Mouse (Mus musculus): ENCODE data around the gene Traf3. TPM values are rescaled to one million over a fixed set of nuclear protein-coding genes. Genes with fewer than 3 reads are reported as not detected.

The Traf3 gene
- 12.4 and 14.8 TPM in 2 replicates for total RNA-seq (2012; rRNA removed)

- in situ Hi-C loops (cut with MboI; ENCODE audit: low sequenced_read_pairs in 2 of 2, unreplicated experiment in 2 of 2): no loop called here
- no peaks in the 10 kb centered on the region for H3K9me3 ChIP-seq (ENCODE audit: control insufficient read depth, insufficient read depth, low read depth, low read length)
- peak within 1 kb of the TSS; percentile 88 to 89 for H3K4me3 ChIP-seq (ENCODE audit: insufficient read depth in 1 of 2, low read depth in 1 of 2, low read length in 2 of 2, poor library complexity in 1 of 2, severe bottlenecking in 1 of 2)
- TF ChIP-seq HCFC1 (IDR thresholded peaks at IDR 0.05; ENCODE audit: borderline replicate concordance, insufficient read depth, low read length): no peak
- no peak for TF ChIP-seq ZC3H11A (IDR thresholded peaks at IDR 0.05; ENCODE audit: borderline replicate concordance, low read depth, low read length)
- no peak for TF ChIP-seq ZNF384 (IDR thresholded peaks at IDR 0.05; ENCODE audit: low read depth, low read length)
- TF ChIP-seq MAFK (IDR thresholded peaks at IDR 0.05; ENCODE audit: insufficient read depth, low read depth, low read length): no peak
- no peak for TF ChIP-seq CHD2 (IDR thresholded peaks at IDR 0.05; ENCODE audit: low read depth, low read length)
- no peaks in the 10 kb centered on the region for H3K36me3 ChIP-seq (ENCODE audit: control insufficient read depth, insufficient read depth, low read length, poor library complexity, severe bottlenecking)
- DNase-seq (ENCODE audit: low read depth, low spot score): peak; percentile 59
- H3K9ac ChIP-seq (ENCODE audit: insufficient read depth, low read depth, low read length, poor library complexity, severe bottlenecking): peak within 1 kb of the TSS; percentile 83
- H3K27ac ChIP-seq (ENCODE audit: insufficient read depth, low read depth, low read length, poor library complexity, severe bottlenecking): no peak within 1 kb of the TSS
- H3K4me1 ChIP-seq (ENCODE audit: control insufficient read depth in 2 of 2, insufficient read depth in 2 of 2, low read length in 2 of 2, poor library complexity in 1 of 2): peaks cover 1 to 13% of the 10 kb centered on the region in 2 experiments; a peak in 1 of 4 replicates
These were observed at the start of gene Traf3 for GRCm38 (mm10) chr12:111165831-111166591. TSS of gene Traf3 (plus strand) at chr12:111166370.

- Histone ChIP-seq H3K4me3 (ENCODE audit: insufficient read depth in 1 of 2, low read depth in 1 of 2, low read length in 2 of 2, poor library complexity in 1 of 2, severe bottlenecking in 1 of 2) (no peak overlapping the region), H3K9me3 (ENCODE audit: control insufficient read depth, insufficient read depth, low read depth, low read length) (no peaks in the 10 kb centered on the region), H3K27ac (ENCODE audit: insufficient read depth, low read depth, low read length, poor library complexity, severe bottlenecking) (no peak overlapping the region), H3K4me1 (ENCODE audit: control insufficient read depth in 2 of 2, insufficient read depth in 2 of 2, low read length in 2 of 2, poor library complexity in 1 of 2) (no peaks in the 10 kb centered on the region), H3K36me3 (ENCODE audit: control insufficient read depth, insufficient read depth, low read length, poor library complexity, severe bottlenecking) (peaks cover 8% of the 10 kb centered on the region; the same call in 1 of the 2 replicates), H3K9ac (ENCODE audit: insufficient read depth, low read depth, low read length, poor library complexity, severe bottlenecking) (no peak overlapping the region)
- TF ChIP-seq CHD2 (IDR thresholded peaks at IDR 0.05; ENCODE audit: low read depth, low read length): no peak
- TF ChIP-seq ZC3H11A (IDR thresholded peaks at IDR 0.05; ENCODE audit: borderline replicate concordance, low read depth, low read length): no peak
- TF ChIP-seq MAFK (IDR thresholded peaks at IDR 0.05; ENCODE audit: insufficient read depth, low read depth, low read length): no peak
- TF ChIP-seq ZNF384 (IDR thresholded peaks at IDR 0.05; ENCODE audit: low read depth, low read length): no peak
- TF ChIP-seq HCFC1 (IDR thresholded peaks at IDR 0.05; ENCODE audit: borderline replicate concordance, insufficient read depth, low read length): no peak
- in situ Hi-C loops (cut with MboI; ENCODE audit: low sequenced_read_pairs in 2 of 2, unreplicated experiment in 2 of 2): no loop called here
- DNase-seq (ENCODE audit: low read depth, low spot score): no peak
These were observed 46.6 kb upstream of the Traf3 start for GRCm38 (mm10) chr12:111119506-111120085.

GRCm38 (mm10) chr12:111120976-111121645 is 45.1 kb upstream of the Traf3 start:
- TF ChIP-seq ZC3H11A (IDR thresholded peaks at IDR 0.05; ENCODE audit: borderline replicate concordance, low read depth, low read length): no peak
- no peak for TF ChIP-seq HCFC1 (IDR thresholded peaks at IDR 0.05; ENCODE audit: borderline replicate concordance, insufficient read depth, low read length)
- TF ChIP-seq MAFK (IDR thresholded peaks at IDR 0.05; ENCODE audit: insufficient read depth, low read depth, low read length): no peak
- TF ChIP-seq CHD2 (IDR thresholded peaks at IDR 0.05; ENCODE audit: low read depth, low read length): no peak
- TF ChIP-seq ZNF384 (IDR thresholded peaks at IDR 0.05; ENCODE audit: low read depth, low read length): no peak
- no peak for DNase-seq (ENCODE audit: low read depth, low spot score)
- Histone ChIP-seq H3K36me3 (ENCODE audit: control insufficient read depth, insufficient read depth, low read length, poor library complexity, severe bottlenecking) (peaks cover 8% of the 10 kb centered on the region; the same call in 1 of the 2 replicates), H3K9me3 (ENCODE audit: control insufficient read depth, insufficient read depth, low read depth, low read length) (no peaks in the 10 kb centered on the region), H3K9ac (ENCODE audit: insufficient read depth, low read depth, low read length, poor library complexity, severe bottlenecking) (no peak overlapping the region), H3K4me1 (ENCODE audit: control insufficient read depth in 2 of 2, insufficient read depth in 2 of 2, low read length in 2 of 2, poor library complexity in 1 of 2) (no peaks in the 10 kb centered on the region), H3K4me3 (ENCODE audit: insufficient read depth in 1 of 2, low read depth in 1 of 2, low read length in 2 of 2, poor library complexity in 1 of 2, severe bottlenecking in 1 of 2) (no peak overlapping the region), H3K27ac (ENCODE audit: insufficient read depth, low read depth, low read length, poor library complexity, severe bottlenecking) (no peak overlapping the region)
- in situ Hi-C loops (cut with MboI; ENCODE audit: low sequenced_read_pairs in 2 of 2, unreplicated experiment in 2 of 2): no loop called here

DNA sequence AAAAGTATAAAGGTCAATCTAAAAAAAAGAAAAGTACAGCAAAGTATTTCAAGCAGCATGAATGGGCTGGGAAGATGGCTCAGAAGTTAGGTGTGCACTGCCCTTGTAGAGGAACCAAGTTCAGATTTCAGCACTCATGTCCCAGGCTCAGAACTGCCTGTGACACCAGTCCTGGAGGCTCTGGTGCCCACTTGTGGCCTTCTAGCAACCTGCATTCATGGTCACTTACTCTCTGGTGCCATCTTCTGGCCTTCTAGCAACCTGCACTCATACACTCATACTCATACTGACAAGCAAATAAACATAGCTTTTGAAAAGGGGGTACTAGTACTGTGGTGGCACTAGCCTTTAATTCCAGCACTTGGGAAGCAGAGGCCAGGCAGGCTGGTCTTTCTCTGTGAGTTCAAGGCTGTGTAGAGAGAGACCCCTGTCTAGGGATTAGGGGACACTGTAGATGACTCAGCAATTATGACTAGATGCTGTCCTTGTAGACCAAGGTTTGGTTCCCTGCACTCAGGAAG is 43.8 kb upstream of the Traf3 start:
- no peak overlapping the region for H3K9ac ChIP-seq (ENCODE audit: insufficient read depth, low read depth, low read length, poor library complexity, severe bottlenecking)

More for the DNA sequence above, 43.8 kb upstream of the Traf3 start:
- TF ChIP-seq ZC3H11A (IDR thresholded peaks at IDR 0.05; ENCODE audit: borderline replicate concordance, low read depth, low read length) (peak; percentile 76), CHD2 (IDR thresholded peaks at IDR 0.05; ENCODE audit: low read depth, low read length) (no peak), ZNF384 (IDR thresholded peaks at IDR 0.05; ENCODE audit: low read depth, low read length) (no peak), MAFK (IDR thresholded peaks at IDR 0.05; ENCODE audit: insufficient read depth, low read depth, low read length) (peak; percentile 78), HCFC1 (IDR thresholded peaks at IDR 0.05; ENCODE audit: borderline replicate concordance, insufficient read depth, low read length) (0 out of 2 replicates have a peak, but pooled peaks have one; percentile 39)
- no peaks in the 10 kb centered on the region for H3K9me3 ChIP-seq (ENCODE audit: control insufficient read depth, insufficient read depth, low read depth, low read length)
- no peak overlapping the region for H3K4me3 ChIP-seq (ENCODE audit: insufficient read depth in 1 of 2, low read depth in 1 of 2, low read length in 2 of 2, poor library complexity in 1 of 2, severe bottlenecking in 1 of 2)
- DNase-seq (ENCODE audit: low read depth, low spot score): peak; percentile 66
- peaks cover 3% of the 10 kb centered on the region; the same call in 1 of the 2 replicates for H3K36me3 ChIP-seq (ENCODE audit: control insufficient read depth, insufficient read depth, low read length, poor library complexity, severe bottlenecking)
- H3K27ac ChIP-seq (ENCODE audit: insufficient read depth, low read depth, low read length, poor library complexity, severe bottlenecking): no peak overlapping the region
- in situ Hi-C loops (cut with MboI; ENCODE audit: low sequenced_read_pairs in 2 of 2, unreplicated experiment in 2 of 2): no loop called here
- H3K4me1 ChIP-seq (ENCODE audit: control insufficient read depth in 2 of 2, insufficient read depth in 2 of 2, low read length in 2 of 2, poor library complexity in 1 of 2): no peaks in the 10 kb centered on the region

Data from ES-E14 (cell line).